Mouse (Mus musculus): ENCODE measurements around the gene Tgm6. TPM values are rescaled to one million over a fixed set of nuclear protein-coding genes. Genes with fewer than 3 reads are reported as not detected.

Gene Tgm6
- polyA plus RNA-seq (2015; fragmentation: Nextera tagmentation; extraction: Ambion mirVana) = not detected in 2 replicates

- ATAC-seq (ENCODE audit: insufficient read depth, low FRiP score, low read depth) = no peak
- 55% methylated on average over 4 of the region's 4 CpGs for WGBS
Measured at GRCm38 (mm10) chr2:130112116-130112515, at the start of gene Tgm6. Gene Tgm6 (plus strand): TSS chr2:130112416.

GRCm38 (mm10) chr2:130068228-130068627 lies 44.0 kb upstream of the Tgm6 start:
- H3K9ac ChIP-seq = no peak overlapping the region
- no peak overlapping the region for H3K27ac ChIP-seq
- no peak overlapping the region for H3K4me2 ChIP-seq
- no peaks in the 10 kb centered on the region for H3K27me3 ChIP-seq (replicated peaks)
- WGBS = 23% methylated on average over 3 of the region's 3 CpGs
- ATAC-seq (ENCODE audit: insufficient read depth, low FRiP score, low read depth) = no peak
- no peaks in the 10 kb centered on the region for H3K36me3 ChIP-seq
- no peaks in the 10 kb centered on the region for H3K4me1 ChIP-seq
- no peak overlapping the region for H3K4me3 ChIP-seq (replicated peaks)
- no peaks in the 10 kb centered on the region for H3K9me3 ChIP-seq

More at GRCm38 (mm10) chr2:130112116-130112515, at the start of gene Tgm6:
- Histone ChIP-seq H3K4me3 (replicated peaks) (no peak within 1 kb of the TSS), H3K4me1 (0 out of 2 replicates have a peak, but pooled peaks cover 4% of the 10 kb centered on the region), H3K4me2 (no peak within 1 kb of the TSS), H3K9ac (no peak within 1 kb of the TSS), H3K9me3 (no peaks in the 10 kb centered on the region), H3K27ac (no peak within 1 kb of the TSS), H3K27me3 (replicated peaks) (no peaks in the 10 kb centered on the region), H3K36me3 (no peaks in the 10 kb centered on the region)

- no peak overlapping the region for H3K4me2 ChIP-seq
- no peak overlapping the region for H3K4me3 ChIP-seq (replicated peaks)
- no peaks in the 10 kb centered on the region for H3K27me3 ChIP-seq (replicated peaks)
- H3K4me1 ChIP-seq = no peaks in the 10 kb centered on the region
- WGBS = 76% methylated on average over 2 of the region's 2 CpGs
- no peak overlapping the region for H3K27ac ChIP-seq
- no peak overlapping the region for H3K9ac ChIP-seq
- no peaks in the 10 kb centered on the region for H3K36me3 ChIP-seq
- H3K9me3 ChIP-seq = no peaks in the 10 kb centered on the region
- ATAC-seq (ENCODE audit: insufficient read depth, low FRiP score, low read depth) = no peak
Measured at GRCm38 (mm10) chr2:130070396-130070795, 41.8 kb upstream of the Tgm6 start.

GRCm38 (mm10) chr2:130112804-130113203 lies 588 bp downstream of the Tgm6 start:
- no peaks in the 10 kb centered on the region for H3K36me3 ChIP-seq
- H3K4me1 ChIP-seq = 0 out of 2 replicates have a peak, but pooled peaks cover 4% of the 10 kb centered on the region
- no peak overlapping the region for H3K4me3 ChIP-seq (replicated peaks)
- H3K4me2 ChIP-seq = no peak overlapping the region
- no peaks in the 10 kb centered on the region for H3K9me3 ChIP-seq
- H3K27ac ChIP-seq = no peak overlapping the region
- WGBS = 50% methylated on average over 4 of the region's 4 CpGs
- ATAC-seq (ENCODE audit: insufficient read depth, low FRiP score, low read depth) = no peak
- H3K9ac ChIP-seq = no peak overlapping the region
- H3K27me3 ChIP-seq (replicated peaks) = no peaks in the 10 kb centered on the region

- 36% methylated on average over 3 of the region's 3 CpGs for WGBS
- H3K27ac ChIP-seq = no peak overlapping the region
- H3K4me1 ChIP-seq = 0 out of 2 replicates have a peak, but pooled peaks cover 4% of the 10 kb centered on the region
- H3K27me3 ChIP-seq (replicated peaks) = no peaks in the 10 kb centered on the region
- no peak for ATAC-seq (ENCODE audit: insufficient read depth, low FRiP score, low read depth)
- H3K36me3 ChIP-seq = no peaks in the 10 kb centered on the region
- no peaks in the 10 kb centered on the region for H3K9me3 ChIP-seq
- H3K4me2 ChIP-seq = no peak overlapping the region
- H3K9ac ChIP-seq = no peak overlapping the region
- H3K4me3 ChIP-seq (replicated peaks) = no peak overlapping the region
Measured at GRCm38 (mm10) chr2:130113379-130113778, 1.2 kb downstream of the Tgm6 start.

GRCm38 (mm10) chr2:130118649-130119048 lies 6.4 kb downstream of the Tgm6 start:
- Histone ChIP-seq H3K4me2 (no peak overlapping the region), H3K36me3 (no peaks in the 10 kb centered on the region), H3K9me3 (no peaks in the 10 kb centered on the region), H3K27ac (no peak overlapping the region), H3K9ac (no peak overlapping the region), H3K4me1 (0 out of 2 replicates have a peak, but pooled peaks cover 4% of the 10 kb centered on the region), H3K27me3 (replicated peaks) (no peaks in the 10 kb centered on the region), H3K4me3 (replicated peaks) (no peak overlapping the region)
- 73% methylated on average over 7 of the region's 7 CpGs for WGBS
- no peak for ATAC-seq (ENCODE audit: insufficient read depth, low FRiP score, low read depth)

GRCm38 (mm10) chr2:130125279-130126059 lies 13.3 kb downstream of the Tgm6 start:
- Histone ChIP-seq H3K4me2 (no peak overlapping the region), H3K36me3 (no peaks in the 10 kb centered on the region), H3K27ac (no peak overlapping the region), H3K27me3 (replicated peaks) (no peaks in the 10 kb centered on the region), H3K9ac (no peak overlapping the region), H3K9me3 (no peaks in the 10 kb centered on the region), H3K4me3 (replicated peaks) (no peak overlapping the region), H3K4me1 (no peaks in the 10 kb centered on the region)
- ATAC-seq (ENCODE audit: insufficient read depth, low FRiP score, low read depth) = no peak
- 82% methylated on average over 6 of the region's 6 CpGs for WGBS

GRCm38 (mm10) chr2:130126073-130126472 lies 13.9 kb downstream of the Tgm6 start:
- H3K9me3 ChIP-seq = no peaks in the 10 kb centered on the region
- no peak overlapping the region for H3K4me2 ChIP-seq
- H3K4me3 ChIP-seq (replicated peaks) = no peak overlapping the region
- H3K27ac ChIP-seq = no peak overlapping the region
- ATAC-seq (ENCODE audit: insufficient read depth, low FRiP score, low read depth) = no peak
- no peak overlapping the region for H3K9ac ChIP-seq
- no peaks in the 10 kb centered on the region for H3K4me1 ChIP-seq
- H3K27me3 ChIP-seq (replicated peaks) = no peaks in the 10 kb centered on the region
- WGBS = 36% methylated on average over 1 of the region's 1 CpGs
- no peaks in the 10 kb centered on the region for H3K36me3 ChIP-seq

GRCm38 (mm10) chr2:130129687-130130086 lies 17.5 kb downstream of the Tgm6 start:
- Histone ChIP-seq H3K4me3 (replicated peaks) (no peak overlapping the region), H3K4me1 (no peaks in the 10 kb centered on the region)

GRCm38 (mm10) chr2:130143011-130143410 lies 30.8 kb downstream of the Tgm6 start:
- Histone ChIP-seq H3K9me3 (no peaks in the 10 kb centered on the region), H3K4me1 (no peaks in the 10 kb centered on the region), H3K4me2 (no peak overlapping the region), H3K9ac (no peak overlapping the region), H3K27ac (no peak overlapping the region), H3K36me3 (no peaks in the 10 kb centered on the region), H3K4me3 (replicated peaks) (no peak overlapping the region), H3K27me3 (replicated peaks) (no peaks in the 10 kb centered on the region)
- 88% methylated on average over 8 of the region's 8 CpGs for WGBS
- ATAC-seq (ENCODE audit: insufficient read depth, low FRiP score, low read depth) = no peak

More at GRCm38 (mm10) chr2:130129687-130130086, 17.5 kb downstream of the Tgm6 start:
- 60% methylated on average over 1 of the region's 1 CpGs for WGBS
- H3K4me2 ChIP-seq = no peak overlapping the region
- no peaks in the 10 kb centered on the region for H3K36me3 ChIP-seq
- no peaks in the 10 kb centered on the region for H3K9me3 ChIP-seq
- no peak overlapping the region for H3K9ac ChIP-seq
- ATAC-seq (ENCODE audit: insufficient read depth, low FRiP score, low read depth) = no peak
- H3K27ac ChIP-seq = no peak overlapping the region
- no peaks in the 10 kb centered on the region for H3K27me3 ChIP-seq (replicated peaks)

GRCm38 (mm10) chr2:130144703-130145324 lies 32.6 kb downstream of the Tgm6 start:
- ATAC-seq (ENCODE audit: insufficient read depth, low FRiP score, low read depth) = no peak
- no peak overlapping the region for H3K27ac ChIP-seq
- H3K4me3 ChIP-seq (replicated peaks) = no peak overlapping the region
- no peaks in the 10 kb centered on the region for H3K4me1 ChIP-seq
- H3K9ac ChIP-seq = no peak overlapping the region
- no peaks in the 10 kb centered on the region for H3K36me3 ChIP-seq
- no peak overlapping the region for H3K4me2 ChIP-seq
- H3K27me3 ChIP-seq (replicated peaks) = no peaks in the 10 kb centered on the region
- H3K9me3 ChIP-seq = no peaks in the 10 kb centered on the region
- WGBS = 84% methylated on average over 23 of the region's 23 CpGs

GRCm38 (mm10) chr2:130146089-130146668 lies 34.0 kb downstream of the Tgm6 start:
- ATAC-seq (ENCODE audit: insufficient read depth, low FRiP score, low read depth) = no peak
- Histone ChIP-seq H3K9me3 (no peaks in the 10 kb centered on the region), H3K27ac (no peak overlapping the region), H3K27me3 (replicated peaks) (no peaks in the 10 kb centered on the region), H3K36me3 (no peaks in the 10 kb centered on the region), H3K4me2 (no peak overlapping the region), H3K4me3 (replicated peaks) (no peak overlapping the region), H3K9ac (no peak overlapping the region), H3K4me1 (no peaks in the 10 kb centered on the region)
- 75% methylated on average over 5 of the region's 5 CpGs for WGBS

Data from stomach, embryonic 15.5 days (tissue).